Mouse (Mus musculus) brown adipose tissue, adult 24 weeks (tissue): ENCODE results near the gene Arvcf. TPM values are rescaled to one million over a fixed set of nuclear protein-coding genes. Genes with fewer than 3 reads are reported as not detected.

Source experiments
- H3K27ac ChIP-seq: fragments of 200-500 bp; replicated peaks from 2 replicates; pipeline ENCODE4 v1.5.1; 2012; ENCODE audit warnings: low read depth, mild to moderate bottlenecking, low read length
- H3K4me1 ChIP-seq: fragments of 200-500 bp; 2 replicates; pipeline ENCODE4 v1.6.1; 2012; ENCODE audit warnings: low read length, mixed read lengths; ENCODE audit not compliant: control insufficient read depth, insufficient read depth, insufficient read length
- H3K4me3 ChIP-seq: fragments of 200-500 bp; 2 replicates; pipeline ENCODE4 v1.5.1; 2012; ENCODE audit warnings: low read depth, mild to moderate bottlenecking, low read length, moderate library complexity; ENCODE audit not compliant: insufficient read depth
- polyA plus RNA-seq: library from polyadenylated mRNA; stranded (reverse); fragments of >200 nt; gene quantifications from 2 replicates; pipeline ENCODE4 v1.2.4, GENCODE M21; 2012; ENCODE audit not compliant: missing spikeins, insufficient read depth, insufficient read length

Gene Arvcf
- polyA plus RNA-seq, 1 experiment: 3.8 TPM

GRCm38 (mm10) chr16:18342650-18343570 is 5.1 kb upstream of the Arvcf start:
- Histone ChIP-seq H3K4me3 (peak overlapping the region; percentile 91), H3K27ac (no peak overlapping the region), H3K4me1 (peaks cover 7% of the 10 kb centered on the region)

DNA sequence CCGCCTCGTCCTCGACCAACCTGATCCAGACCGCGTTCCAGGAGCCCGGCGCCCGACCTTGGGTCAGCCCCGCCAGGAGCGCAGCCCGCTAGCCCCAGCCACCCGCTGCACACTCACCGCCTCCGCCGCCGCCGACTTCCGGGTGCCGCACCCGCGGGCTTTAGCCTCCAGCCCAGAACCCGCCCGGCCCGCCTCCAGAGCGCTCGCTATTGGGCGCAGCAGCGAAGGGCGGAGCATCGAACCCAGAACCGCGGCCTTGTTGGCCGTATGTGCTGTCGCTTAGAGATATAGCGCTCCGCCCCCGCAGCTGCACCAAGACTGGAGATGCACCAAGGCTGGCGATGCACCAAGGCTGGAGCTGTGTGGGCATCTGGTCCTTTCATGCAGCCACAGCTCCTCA is 4.2 kb upstream of the Arvcf start:
- peak overlapping the region; percentile 91 for H3K4me3 ChIP-seq
- H3K27ac ChIP-seq: no peak overlapping the region; the same call in 1 of the 2 replicates
- peaks cover 9% of the 10 kb centered on the region for H3K4me1 ChIP-seq

DNA sequence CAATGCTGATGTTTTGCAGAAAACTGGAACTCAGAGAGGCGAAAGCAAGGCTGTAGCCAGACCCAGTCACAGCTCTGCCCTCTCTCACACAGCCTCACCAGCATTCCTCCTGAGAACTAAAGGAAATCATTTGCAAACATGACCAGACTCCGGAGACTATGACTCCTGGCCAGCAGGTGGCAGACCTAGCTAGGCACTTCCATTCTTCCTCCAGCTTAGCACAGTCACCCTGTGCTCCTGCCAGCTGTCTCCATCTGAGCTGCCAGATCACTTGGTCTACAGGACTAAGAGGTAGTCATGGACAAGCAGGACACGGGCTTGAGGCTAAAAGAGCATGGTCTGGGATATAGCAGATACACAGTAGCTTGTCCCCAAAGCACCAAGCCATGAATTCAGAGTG is 2.7 kb upstream of the Arvcf start:
- Histone ChIP-seq H3K4me1 (peaks cover 9% of the 10 kb centered on the region), H3K27ac (no peak overlapping the region)

DNA sequence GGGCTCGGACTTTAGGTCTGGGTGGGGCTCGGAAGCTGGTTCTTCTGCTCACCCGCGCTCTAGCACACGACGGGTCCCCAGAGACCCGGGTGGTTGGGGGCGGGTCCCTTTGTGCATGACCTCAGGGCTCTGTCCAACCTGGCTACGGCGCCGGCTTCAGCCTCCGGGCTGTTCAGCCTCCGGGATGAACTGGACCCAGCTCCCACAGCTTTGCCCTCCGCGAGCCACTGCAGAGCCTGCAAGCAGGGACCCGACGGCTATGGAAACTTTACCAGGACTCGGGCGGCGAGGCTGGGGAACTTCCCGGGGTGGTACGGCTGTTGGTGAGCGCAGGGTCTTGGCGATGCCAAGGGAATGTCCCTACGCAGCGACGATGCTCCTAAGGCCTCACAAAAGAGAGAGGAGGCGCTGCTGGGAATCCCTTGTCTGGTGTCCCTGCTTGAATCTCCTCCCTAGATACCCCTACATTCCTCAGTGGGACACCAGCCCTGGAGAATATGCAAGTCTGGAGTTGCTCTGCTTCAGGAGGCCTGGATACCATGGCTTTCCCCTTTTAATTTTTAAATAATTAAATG is 706 bp downstream of the Arvcf start:
- H3K4me1 ChIP-seq: 0 out of 2 replicates have a peak, but pooled peaks cover 2% of the 10 kb centered on the region
- H3K4me3 ChIP-seq: peak overlapping the region; percentile 82
- H3K27ac ChIP-seq: no peak overlapping the region

More for the DNA sequence above, 2.7 kb upstream of the Arvcf start:
- H3K4me3 ChIP-seq: no peak overlapping the region

- H3K4me3 ChIP-seq: no peak overlapping the region
These were observed 1.9 kb downstream of the Arvcf start for GRCm38 (mm10) chr16:18349761-18350325.

DNA sequence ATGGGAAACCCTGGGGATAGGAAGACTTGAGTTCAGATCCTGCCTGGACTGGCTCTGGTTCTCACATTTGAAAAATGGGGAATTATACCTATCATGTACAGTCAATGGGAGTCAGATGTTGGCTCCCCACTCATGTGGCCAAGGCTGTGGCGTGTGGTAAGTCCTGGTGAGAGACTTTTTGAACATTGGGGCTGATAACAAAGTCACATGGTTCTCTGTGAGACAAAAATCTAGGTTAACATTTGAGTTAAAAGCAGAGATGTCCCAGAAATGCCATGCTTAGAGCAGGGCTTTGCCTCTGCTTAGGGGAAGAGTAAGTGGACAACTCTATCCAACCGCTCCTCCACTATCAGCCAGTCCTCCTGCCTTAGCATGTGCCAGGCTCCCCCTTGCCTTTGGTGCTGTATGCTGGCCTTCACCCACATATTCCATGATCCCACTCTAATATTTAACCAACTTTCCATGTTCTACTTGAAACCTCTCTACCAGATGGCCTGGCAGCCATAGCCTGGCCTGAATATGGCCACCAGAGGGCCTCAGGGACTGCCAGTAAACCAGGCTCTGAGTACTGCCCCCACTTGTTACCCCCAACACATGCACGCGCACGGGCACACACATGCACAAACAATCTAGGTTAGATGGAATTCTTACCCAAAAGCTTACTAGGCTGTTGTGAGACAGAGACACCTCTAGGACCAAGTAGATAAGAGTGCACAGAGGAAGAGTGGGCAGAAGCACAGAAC is 3.5 kb downstream of the Arvcf start:
- Histone ChIP-seq H3K27ac (no peak overlapping the region), H3K4me3 (no peak overlapping the region)

More at GRCm38 (mm10) chr16:18349761-18350325, 1.9 kb downstream of the Arvcf start:
- Histone ChIP-seq H3K4me1 (0 out of 2 replicates have a peak, but pooled peaks cover 2% of the 10 kb centered on the region), H3K27ac (no peak overlapping the region)

GRCm38 (mm10) chr16:18353106-18353505 is 5.1 kb downstream of the Arvcf start:
- 0 out of 2 replicates have a peak, but pooled peaks cover 2% of the 10 kb centered on the region for H3K4me1 ChIP-seq
- no peak overlapping the region for H3K4me3 ChIP-seq
- H3K27ac ChIP-seq: no peak overlapping the region

More for the DNA sequence above, 3.5 kb downstream of the Arvcf start:
- 0 out of 2 replicates have a peak, but pooled peaks cover 2% of the 10 kb centered on the region for H3K4me1 ChIP-seq

DNA sequence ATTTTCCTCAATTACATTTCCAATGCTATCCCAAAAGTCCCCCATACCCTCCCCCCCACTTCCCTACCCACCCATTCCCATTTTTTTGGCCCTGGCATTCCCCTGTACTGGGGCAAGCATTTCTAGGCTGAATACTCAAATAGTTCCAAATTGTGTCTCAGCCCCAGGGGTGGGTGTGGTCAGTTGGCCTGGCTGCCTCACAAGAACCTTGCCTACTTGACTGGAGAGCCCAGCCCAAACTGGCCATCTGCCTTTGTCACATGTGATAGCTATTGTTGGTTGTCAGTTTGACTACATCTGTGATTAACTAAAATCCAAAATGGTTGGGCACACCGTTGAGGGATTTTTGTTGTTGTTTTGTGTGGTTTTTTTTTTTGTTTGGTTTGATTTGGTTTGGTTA is 9.0 kb downstream of the Arvcf start:
- Histone ChIP-seq H3K27ac (no peak overlapping the region), H3K4me3 (no peak overlapping the region), H3K4me1 (no peaks in the 10 kb centered on the region)

DNA sequence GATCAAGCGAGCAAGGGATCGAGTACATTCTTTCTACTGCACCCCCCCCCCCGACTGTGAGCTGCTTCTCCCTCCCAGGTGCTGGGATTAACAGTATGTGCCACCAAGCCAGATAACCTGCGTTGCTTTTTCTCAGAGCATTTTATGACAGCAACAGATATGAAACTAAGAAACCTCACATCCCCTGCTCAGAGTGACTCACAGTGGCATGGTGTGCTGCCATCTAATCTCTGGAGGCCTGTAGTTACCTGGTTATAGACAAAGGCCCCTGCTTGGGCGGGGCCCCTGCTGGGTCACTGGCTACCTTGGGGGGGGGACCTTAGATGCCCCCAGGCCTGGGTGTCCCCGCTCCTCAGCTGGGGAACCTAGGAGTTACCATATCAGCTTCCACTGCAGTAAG is 10.0 kb downstream of the Arvcf start:
- Histone ChIP-seq H3K27ac (no peak overlapping the region), H3K4me1 (no peaks in the 10 kb centered on the region), H3K4me3 (no peak overlapping the region)

DNA sequence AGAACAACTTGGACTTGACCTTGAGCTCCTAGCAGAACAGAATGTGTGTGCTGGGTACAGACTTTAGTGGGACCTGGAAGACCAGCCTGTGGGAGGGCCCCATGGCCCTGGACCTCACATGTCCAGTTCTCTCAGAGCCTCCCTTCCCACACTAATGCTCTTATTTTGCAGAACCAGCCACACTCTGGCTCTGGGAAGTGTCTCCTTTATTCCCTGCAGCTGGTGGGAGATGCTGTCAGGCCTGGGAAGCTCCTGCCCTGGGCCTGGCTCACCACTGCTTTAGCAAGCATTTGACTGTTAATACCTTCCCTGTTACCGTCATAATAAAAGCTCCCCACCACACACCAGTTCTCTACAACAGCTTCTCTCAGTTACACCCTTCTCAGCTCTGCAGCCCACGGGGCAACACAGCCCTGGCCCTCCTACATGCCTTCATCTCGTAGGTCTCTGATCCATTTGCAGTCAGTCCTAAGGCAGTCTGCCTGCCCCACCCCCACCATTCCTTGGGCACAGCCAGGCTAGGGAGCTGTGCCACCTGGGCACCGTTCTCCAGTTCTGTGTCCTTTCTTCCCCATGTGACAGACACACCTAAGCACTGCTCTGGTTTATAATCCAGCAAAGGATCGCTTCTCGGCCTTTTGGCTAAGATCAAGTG is 12.3 kb downstream of the Arvcf start:
- H3K27ac ChIP-seq: no peak overlapping the region
- H3K4me1 ChIP-seq: no peaks in the 10 kb centered on the region
- H3K4me3 ChIP-seq: no peak overlapping the region

GRCm38 (mm10) chr16:18362948-18363347 is 15.0 kb downstream of the Arvcf start:
- Histone ChIP-seq H3K4me3 (no peak overlapping the region), H3K27ac (no peak overlapping the region), H3K4me1 (no peaks in the 10 kb centered on the region)

DNA sequence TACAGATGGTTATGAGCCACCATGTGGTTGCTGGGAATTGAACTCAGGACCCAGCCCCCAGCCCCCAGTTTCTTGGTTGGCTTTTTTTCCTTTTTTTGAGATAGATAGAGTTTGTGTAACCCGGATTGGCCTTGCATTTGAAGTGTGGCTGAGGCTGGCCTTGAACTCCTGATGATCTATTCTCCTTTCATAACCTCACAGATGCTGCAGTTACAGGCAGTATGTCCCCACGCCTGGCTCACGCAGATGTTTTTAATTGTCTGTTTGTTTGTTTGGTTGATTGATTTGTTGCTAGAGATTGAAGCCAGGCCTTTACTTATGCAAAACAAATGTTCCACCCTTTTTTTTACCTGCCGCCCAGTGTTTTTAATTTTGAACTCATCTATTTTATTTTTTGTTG is 18.9 kb downstream of the Arvcf start:
- no peak overlapping the region for H3K4me3 ChIP-seq
- H3K27ac ChIP-seq: no peak overlapping the region
- H3K4me1 ChIP-seq: no peaks in the 10 kb centered on the region

- Histone ChIP-seq H3K4me3 (no peak overlapping the region), H3K27ac (no peak overlapping the region), H3K4me1 (no peaks in the 10 kb centered on the region)
These were observed 22.2 kb downstream of the Arvcf start for GRCm38 (mm10) chr16:18370197-18370596.

DNA sequence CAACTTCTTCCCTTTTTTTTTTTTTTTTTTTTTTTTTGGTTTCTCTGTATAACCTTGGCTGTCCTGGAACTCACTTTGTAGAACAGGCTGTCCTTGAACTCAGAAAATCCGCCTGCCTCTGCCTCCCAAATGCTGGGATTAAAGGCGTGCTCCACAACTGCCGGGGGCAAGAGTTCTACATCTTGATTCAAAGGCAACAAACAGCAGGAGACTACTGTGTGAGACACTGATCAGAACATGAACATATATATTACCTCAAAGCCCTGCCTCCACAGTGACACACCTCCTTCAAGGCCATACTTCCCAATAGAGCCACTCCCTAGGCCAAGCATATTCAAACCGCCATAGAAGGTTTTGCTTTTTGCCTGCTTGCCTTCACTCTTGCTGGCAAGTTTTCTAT is 25.6 kb downstream of the Arvcf start:
- no peaks in the 10 kb centered on the region for H3K4me1 ChIP-seq
- no peak overlapping the region for H3K4me3 ChIP-seq
- no peak overlapping the region for H3K27ac ChIP-seq
